Mouse (Mus musculus): ENCODE measurements around the gene Spsb1.

Spsb1 gene

GRCm38 (mm10) chr4:149949691-149950090 is 5.2 kb downstream of the Spsb1 start:
- DNase-seq = no peak

GRCm38 (mm10) chr4:149948119-149948518 is 6.7 kb downstream of the Spsb1 start:
- no peak for DNase-seq

DNA sequence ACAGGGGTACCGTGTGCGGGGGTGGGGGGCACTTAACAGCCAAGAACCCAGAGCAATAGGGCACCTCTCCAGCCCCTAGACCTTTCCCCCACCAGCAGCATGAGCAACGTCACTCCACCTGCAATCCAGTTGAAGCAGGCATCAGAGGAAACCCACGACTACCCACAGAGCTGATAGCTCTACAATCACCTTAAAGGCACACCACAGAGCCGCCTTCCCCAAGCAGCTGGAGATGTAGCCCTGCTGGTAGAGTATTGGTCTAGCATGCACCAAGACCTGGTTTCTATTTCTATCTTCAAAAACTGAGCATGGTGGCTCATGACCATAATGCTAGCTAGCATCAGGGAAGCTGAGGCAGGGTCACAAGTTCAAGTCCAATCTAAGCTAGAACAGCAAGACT is 7.4 kb downstream of the Spsb1 start:
- DNase-seq = no peak

GRCm38 (mm10) chr4:149945194-149945593 is 9.6 kb downstream of the Spsb1 start:
- DNase-seq = no peak

DNA sequence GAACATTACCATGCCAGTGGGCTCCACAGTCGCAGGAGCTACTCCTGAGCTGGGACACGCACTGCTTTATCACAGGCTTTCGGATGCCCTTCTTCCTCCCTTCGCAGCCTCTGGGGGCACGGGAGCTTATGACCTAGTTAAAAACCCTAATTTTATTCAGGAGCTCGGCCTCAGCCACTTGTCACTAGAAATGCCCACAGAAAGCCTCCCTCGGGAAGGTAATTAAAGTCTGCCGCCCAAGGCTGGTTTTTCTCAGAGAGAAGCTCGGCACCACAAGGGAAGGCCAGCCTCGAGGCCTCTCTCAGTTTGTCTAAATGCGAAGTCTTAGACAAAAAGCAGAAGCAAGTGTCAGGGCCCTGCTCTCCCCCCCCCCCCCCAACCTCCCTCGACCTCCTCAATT is 10.6 kb downstream of the Spsb1 start:
- DNase-seq = no peak

- no peak for DNase-seq
These were observed 11.8 kb downstream of the Spsb1 start for GRCm38 (mm10) chr4:149942831-149943741.

DNA sequence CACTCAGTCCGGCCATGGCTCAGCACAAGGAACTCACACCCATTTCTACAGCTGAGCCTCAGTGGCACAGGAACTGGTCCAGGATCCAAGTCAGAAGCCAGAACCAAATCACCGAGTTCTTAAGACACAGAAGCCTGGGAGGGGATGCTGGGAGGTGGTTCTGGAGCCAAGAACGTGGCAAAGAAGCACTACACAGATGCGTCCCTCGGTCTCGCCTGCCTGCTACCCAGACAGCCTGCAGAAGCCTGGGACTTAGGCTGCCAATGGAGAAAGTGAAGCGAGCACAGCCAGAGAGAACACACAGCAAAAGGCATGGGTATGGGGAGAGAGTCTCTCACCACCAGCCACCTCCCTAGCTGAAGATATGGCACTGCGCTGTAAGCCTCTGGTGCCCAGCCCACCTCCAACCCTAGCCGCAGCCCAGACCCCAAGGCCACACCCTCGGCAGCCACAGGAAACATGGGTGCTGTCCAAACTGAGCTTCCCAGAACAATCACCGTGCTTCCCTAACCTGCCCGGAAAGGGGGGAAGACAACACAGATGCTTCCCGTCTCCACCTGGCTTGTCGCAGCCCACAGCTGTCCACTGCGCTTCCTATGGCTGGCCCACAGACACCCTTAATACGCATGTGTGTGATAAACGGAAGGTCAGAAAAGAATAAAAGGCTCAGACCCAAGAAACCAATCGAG is 13.6 kb downstream of the Spsb1 start:
- DNase-seq = no peak

- DNase-seq = no peak
These were observed 16.1 kb downstream of the Spsb1 start for GRCm38 (mm10) chr4:149938701-149939100.

GRCm38 (mm10) chr4:149936921-149937320 is 17.9 kb downstream of the Spsb1 start:
- no peak for DNase-seq

GRCm38 (mm10) chr4:149935470-149935869 is 19.4 kb downstream of the Spsb1 start:
- no peak for DNase-seq

DNA sequence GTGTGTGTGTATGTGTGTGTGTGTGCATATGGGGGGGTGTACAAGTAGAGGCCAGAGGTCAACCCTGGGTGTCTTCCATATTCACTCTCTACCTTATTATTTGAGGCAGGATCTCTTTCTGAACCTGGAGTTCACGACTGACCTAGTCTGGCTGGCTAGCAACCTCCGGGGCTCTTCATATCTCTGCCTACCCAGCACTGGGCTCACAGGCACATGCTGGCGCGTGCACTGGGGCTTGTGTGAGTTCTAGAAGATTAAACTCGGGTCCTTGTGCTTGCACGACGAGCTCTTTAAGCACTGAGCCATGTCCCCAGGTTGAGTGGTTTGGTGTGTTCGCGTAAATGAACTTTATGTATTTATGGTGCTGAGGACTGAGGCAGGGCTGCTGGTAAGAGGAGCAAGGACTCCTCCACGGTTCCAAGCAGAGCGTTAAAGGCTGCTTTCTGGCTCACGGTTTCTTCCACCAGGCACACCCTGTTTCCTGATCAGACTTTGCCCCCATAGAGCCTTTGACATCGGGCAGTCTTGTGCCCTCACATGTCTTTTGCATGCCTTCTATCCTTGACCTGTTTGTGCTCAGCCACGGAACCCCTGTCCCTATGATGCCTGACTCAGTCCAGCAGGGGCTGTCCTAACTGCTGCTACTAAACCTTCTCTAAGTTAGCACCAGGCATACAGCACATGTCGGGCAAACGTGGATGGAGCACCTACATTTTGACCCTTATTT is 21.2 kb downstream of the Spsb1 start:
- DNase-seq = no peak

GRCm38 (mm10) chr4:149933025-149933424 is 21.8 kb downstream of the Spsb1 start:
- no peak for DNase-seq

DNA sequence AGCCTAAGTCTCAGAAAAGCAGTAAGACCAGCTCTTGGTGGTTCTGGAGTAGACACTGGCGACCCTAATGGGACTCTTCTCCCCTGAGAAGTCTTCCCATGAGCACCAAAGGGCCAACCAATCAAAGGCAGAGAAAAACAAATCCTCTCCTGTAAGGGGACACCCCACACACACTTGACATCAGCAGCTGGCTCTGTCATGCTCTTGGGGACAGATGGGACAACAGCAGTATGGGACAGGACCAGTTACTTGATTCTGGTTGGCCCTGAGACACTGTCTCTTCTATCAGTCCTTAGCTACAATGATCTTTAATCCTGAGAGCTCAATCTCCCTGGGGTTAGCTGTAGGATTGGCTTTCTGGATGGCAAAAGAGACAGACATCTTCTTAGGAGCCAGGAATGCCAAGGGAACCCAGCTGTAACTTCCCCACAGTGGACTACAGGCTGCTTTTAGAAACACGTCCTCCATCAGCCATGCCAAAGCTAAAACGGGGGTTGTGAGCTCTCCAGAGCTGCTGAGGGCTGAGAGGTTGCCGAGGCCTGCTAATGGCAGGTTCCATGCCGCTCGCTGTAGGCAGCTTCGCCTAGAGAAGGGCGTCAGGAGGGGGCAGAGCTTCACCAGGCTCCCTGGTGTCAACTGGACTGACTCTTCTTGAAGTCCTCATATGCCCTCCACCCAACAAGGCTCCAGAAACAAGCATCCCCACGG is 22.6 kb downstream of the Spsb1 start:
- no peak for DNase-seq

- DNase-seq = no peak
These were observed 24.1 kb downstream of the Spsb1 start for GRCm38 (mm10) chr4:149930755-149931154.

DNA sequence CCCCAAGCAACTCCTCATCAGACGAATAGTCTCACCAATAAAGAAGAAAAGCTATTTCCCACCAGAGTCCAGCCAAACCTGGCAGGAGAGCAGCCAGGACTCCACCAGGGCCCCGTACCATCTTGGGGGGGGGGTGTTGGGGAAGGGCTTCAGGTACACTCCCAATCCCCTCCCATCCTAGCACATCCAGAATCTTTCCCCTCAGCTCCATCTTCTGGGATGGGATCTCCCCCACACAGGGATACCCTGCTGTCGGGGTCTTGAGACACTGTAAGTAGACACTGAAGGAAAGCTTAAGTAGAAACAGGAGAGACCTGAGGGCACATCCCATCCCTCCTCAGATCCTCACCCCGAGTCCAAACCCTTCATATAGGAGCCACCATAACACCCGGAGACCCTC is 31.8 kb downstream of the Spsb1 start:
- no peak for DNase-seq

GRCm38 (mm10) chr4:149922121-149922718 is 32.6 kb downstream of the Spsb1 start:
- peak; percentile 73 for DNase-seq

DNA sequence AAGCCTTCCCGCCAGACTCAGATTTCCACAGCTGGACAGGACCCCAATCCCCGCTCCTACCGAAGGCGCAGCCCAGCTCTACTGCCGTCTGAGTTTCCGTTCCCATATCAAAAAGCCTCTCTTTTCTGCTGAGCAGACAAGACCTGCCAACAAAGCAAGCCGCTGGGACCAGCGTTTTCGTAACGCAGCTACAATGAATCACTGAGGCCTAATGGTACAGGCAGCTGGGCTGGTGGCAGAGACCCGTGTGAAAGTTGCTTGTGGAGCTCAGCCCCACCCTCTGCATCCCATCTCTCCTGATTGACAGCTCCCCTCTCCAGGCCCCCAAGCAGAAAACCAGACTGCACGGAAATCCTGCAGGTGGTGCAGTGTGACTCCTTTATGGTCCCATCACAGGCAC is 34.0 kb downstream of the Spsb1 start:
- DNase-seq = no peak

- no peak for DNase-seq
These were observed 36.3 kb downstream of the Spsb1 start for GRCm38 (mm10) chr4:149918455-149919070.

GRCm38 (mm10) chr4:149916831-149917230 is 38.0 kb downstream of the Spsb1 start:
- no peak for DNase-seq

DNA sequence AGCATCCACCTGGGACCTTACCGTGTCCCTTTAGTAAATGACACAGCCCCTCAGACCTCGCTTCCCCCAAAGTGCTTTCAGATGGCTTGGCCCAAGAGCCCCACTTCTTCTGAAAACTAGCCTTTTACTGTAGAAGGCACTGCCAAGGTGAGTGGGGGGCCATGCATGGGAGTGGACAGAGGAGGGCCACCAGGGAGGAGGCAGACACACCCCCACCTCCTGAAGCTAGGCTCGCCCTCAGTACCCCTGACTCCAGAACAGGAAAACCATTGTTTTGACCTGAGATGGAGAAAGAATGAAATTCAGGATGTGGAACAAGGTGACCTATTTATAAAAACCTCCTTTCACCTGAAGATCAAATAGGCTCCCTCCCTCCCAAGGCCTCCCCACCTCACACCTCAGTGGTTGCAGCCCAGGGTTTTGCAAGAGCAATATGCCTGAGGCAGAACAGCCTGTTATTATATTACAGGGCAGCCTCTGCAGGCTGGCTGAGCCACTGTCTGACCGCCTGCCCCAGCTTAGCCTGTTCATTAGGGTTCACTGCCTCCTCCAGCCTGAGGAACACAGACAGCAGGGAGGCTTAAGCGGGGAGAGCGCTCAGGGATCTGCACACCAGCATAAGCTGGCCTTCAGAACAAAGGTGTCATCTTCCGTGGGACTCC is 41.0 kb downstream of the Spsb1 start:
- no peak for DNase-seq

- no peak for DNase-seq
These were observed 42.4 kb downstream of the Spsb1 start for GRCm38 (mm10) chr4:149912451-149912850.
